Mouse (Mus musculus): Measurements from ENCODE around the gene Fndc8.

DNA sequence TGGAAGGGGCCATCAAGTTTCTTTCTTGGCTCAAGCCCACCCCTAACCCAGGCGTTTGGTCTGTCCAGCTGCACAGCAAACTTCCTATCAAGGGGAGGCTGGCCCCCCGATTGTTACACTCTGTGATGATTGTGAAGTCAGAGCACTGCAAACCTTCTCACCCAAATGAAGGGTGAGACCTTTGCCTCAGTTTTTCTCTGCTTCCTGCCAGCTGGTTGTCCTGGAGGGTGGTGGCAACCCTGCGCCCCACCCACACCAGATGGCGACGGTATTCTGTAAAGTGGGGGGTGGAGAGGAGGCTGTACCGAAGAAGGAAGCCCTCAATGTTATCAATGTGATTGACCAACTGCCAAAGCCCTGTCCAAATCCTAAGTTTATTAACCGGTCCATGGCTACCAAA, at the start of gene Fndc8:
- TF ChIP-seq CTCF (IDR thresholded peaks at IDR 0.05; ENCODE audit: insufficient read depth, low read length), result no peak
- no peak for TF ChIP-seq POLR2A (IDR thresholded peaks at IDR 0.05; ENCODE audit: borderline replicate concordance, extremely low read depth, low read depth, low read length)
